Mouse (Mus musculus): ENCODE measurements at regions not wholly inside any gene's neighbourhood (a gene's known extent, or its start where the extent isn't known, plus 50 kb on each side); places are given as distances from the start of the nearest gene placed in this dataset.

DNA sequence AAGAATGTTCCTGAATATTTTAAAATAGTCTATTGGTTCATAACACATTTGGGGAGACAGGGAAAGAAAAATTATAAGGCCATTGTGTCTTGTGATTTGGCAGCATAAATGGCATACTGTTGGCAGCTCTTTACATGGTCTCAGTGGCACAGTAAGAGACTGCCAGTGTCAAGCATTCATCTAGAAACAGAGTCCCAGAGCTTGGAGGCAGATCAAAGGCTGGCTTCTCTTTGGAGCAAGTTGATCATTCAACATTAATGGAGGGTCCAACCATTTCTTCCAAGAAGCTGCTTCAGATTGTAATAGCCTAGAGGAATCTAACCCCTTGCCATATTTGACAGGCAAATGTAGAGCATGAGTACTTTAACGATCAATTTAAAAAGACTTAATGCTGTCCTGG is 78.6 kb upstream of the Arhgap20 start:
- no peak overlapping the region for H3K4me3 ChIP-seq (ENCODE audit: low read depth, low read length)
- H3K4me1 ChIP-seq (replicated peaks; ENCODE audit: control insufficient read depth, insufficient read depth), result no peaks in the 10 kb centered on the region
- ATAC-seq (ENCODE audit: low FRiP score, low TSS enrichment), result no peak
- TF ChIP-seq EP300 (optimal IDR thresholded peaks at IDR 0.05), result no peak
- no peak for TF ChIP-seq CTCF (IDR thresholded peaks at IDR 0.05; ENCODE audit: low read depth)
- DNase-seq (ENCODE audit: low spot score), result no peak
- H3K27ac ChIP-seq (replicated peaks), result no peak overlapping the region
- no peaks in the 10 kb centered on the region for H3K36me3 ChIP-seq (ENCODE audit: control insufficient read depth, insufficient read depth, low read length)
- H3K9ac ChIP-seq (ENCODE audit: low read length), result no peak overlapping the region
- 69% methylated on average over 1 of the region's 1 CpGs for WGBS
- no peaks in the 10 kb centered on the region for H3K27me3 ChIP-seq (ENCODE audit: control insufficient read depth, insufficient read depth, low read length)
- H3K4me2 ChIP-seq (replicated peaks; ENCODE audit: low read depth), result no peak overlapping the region
- no peaks in the 10 kb centered on the region for H3K9me3 ChIP-seq (ENCODE audit: control insufficient read depth, low read length)

DNA sequence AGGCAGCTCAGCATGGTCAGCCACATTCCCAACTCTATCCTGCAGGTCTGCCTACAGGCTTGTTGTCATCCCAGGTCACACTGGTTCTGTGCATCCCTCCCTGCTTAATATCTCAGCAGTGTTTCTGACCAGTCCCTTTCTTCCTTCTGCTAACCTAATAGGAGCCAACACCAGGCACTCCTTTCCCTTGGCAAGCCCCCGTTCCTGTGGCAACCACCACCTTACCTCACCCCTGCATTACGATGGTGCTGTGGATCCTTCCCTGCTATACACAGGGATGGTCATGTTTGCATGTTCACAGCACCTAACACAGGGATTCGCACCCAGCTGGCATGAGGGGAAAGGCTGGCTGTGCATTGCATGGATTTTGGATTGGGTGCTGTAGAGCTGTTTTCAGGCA is 50.8 kb upstream of the Arhgap20 start:
- no peak overlapping the region for H3K4me3 ChIP-seq (ENCODE audit: low read depth, low read length)
- no peaks in the 10 kb centered on the region for H3K27me3 ChIP-seq (ENCODE audit: control insufficient read depth, insufficient read depth, low read length)
- H3K36me3 ChIP-seq (ENCODE audit: control insufficient read depth, insufficient read depth, low read length), result no peaks in the 10 kb centered on the region
- no peaks in the 10 kb centered on the region for H3K4me1 ChIP-seq (replicated peaks; ENCODE audit: control insufficient read depth, insufficient read depth)
- no peak for ATAC-seq (ENCODE audit: low FRiP score, low TSS enrichment)
- no peak for DNase-seq (ENCODE audit: low spot score)
- no peak overlapping the region for H3K9ac ChIP-seq (ENCODE audit: low read length)
- no peak overlapping the region for H3K4me2 ChIP-seq (replicated peaks; ENCODE audit: low read depth)
- 71% methylated on average over 3 of the region's 3 CpGs for WGBS
- no peak overlapping the region for H3K27ac ChIP-seq (replicated peaks)
- H3K9me3 ChIP-seq (ENCODE audit: control insufficient read depth, low read length), result no peaks in the 10 kb centered on the region
- no peak for TF ChIP-seq EP300 (optimal IDR thresholded peaks at IDR 0.05)
- TF ChIP-seq CTCF (IDR thresholded peaks at IDR 0.05; ENCODE audit: low read depth), result no peak

Data from stomach, postnatal 0 days (tissue).